Mouse (Mus musculus): Measurements from ENCODE around the gene Mfsd2a. TPM values are rescaled to one million over a fixed set of nuclear protein-coding genes. Genes with fewer than 3 reads are reported as not detected.

Gene Mfsd2a
- 0.51 to 1.6 TPM (median 0.88 TPM) in 4 replicates for total RNA-seq (2023)

GRCm38 (mm10) chr4:122961100-122961567 lies at the start of gene Mfsd2a:
Mfsd2a (minus strand) TSS chr4:122961188.

DNA sequence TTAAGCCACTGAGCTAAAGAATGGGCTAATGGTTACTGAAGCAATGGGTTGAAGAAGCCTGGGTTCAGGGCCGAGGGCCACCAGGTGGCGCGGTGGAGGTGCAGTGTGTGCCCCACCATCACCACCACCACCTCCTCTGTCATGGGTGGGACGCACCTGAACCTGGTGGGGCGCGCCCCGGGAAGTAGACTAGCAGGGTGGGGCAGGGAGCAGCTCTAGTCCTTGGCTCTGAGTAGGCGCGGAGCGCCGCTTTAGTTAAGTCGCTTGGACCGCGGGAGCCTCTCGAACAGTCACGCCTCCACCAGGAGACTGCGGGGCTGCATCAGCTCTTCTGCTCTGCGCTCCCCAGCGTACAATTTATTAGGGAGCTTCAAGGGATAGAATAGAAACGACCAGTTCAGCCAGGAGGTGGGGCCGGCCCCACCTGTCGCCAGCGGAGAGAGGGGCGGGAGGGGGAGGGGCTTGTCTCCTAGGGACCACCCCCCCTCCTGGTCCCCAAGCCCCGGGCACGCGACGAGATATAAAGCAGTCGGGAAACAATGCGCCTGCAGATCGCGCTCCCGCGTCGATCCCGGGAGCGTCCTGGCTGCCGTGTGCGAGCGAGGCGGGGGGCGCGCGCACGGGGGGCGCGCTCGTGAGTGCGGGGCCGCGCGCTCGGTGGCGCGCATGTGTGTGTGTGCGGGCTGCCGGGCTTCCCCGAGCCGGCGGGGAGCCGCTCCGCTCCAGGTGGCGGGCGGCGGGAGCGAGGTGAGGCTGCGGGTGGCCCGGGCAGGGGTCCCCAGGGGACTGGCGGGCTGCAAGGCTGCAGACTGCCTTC lies 34.6 kb upstream of the Mfsd2a start, which contains the start of gene Mycl:
TSS of gene Mycl (plus strand) at position 249 of the 817 bp plus-strand sequence.

Other genes starting within 250 kb of the Mfsd2a start
- 54.1 to 57.1 TPM (median 56.0 TPM) in 4 replicates for gene Ppt1, start 124.9 kb downstream of the Mfsd2a start, total RNA-seq (2023)
- 368 to 394 TPM (median 380 TPM) in 4 replicates for gene Cap1, start 75.1 kb downstream of the Mfsd2a start, total RNA-seq (2023)
- 1.0 to 2.2 TPM (median 1.3 TPM) in 4 replicates for gene Mycl, start 34.5 kb upstream of the Mfsd2a start, total RNA-seq (2023)
- 20.5 to 22.7 TPM (median 22.0 TPM) in 4 replicates for gene Trit1, start 55.4 kb upstream of the Mfsd2a start, total RNA-seq (2023)
- gene Bmp8b, start 144.0 kb upstream of the Mfsd2a start, total RNA-seq (2023): not detected in 4 replicates
- not detected in 4 replicates for gene Oxct2b, start 155.1 kb upstream of the Mfsd2a start, total RNA-seq (2023)
- gene Ppie, start 178.8 kb upstream of the Mfsd2a start, total RNA-seq (2023): 46.1 to 65.5 TPM (median 56.1 TPM) in 4 replicates
- gene Hpcal4, start 222.0 kb upstream of the Mfsd2a start, total RNA-seq (2023): 0.22 to 0.33 TPM (median 0.26 TPM) in 3 of 4 replicates, not detected in the other
- gene Nt5c1a, start 240.3 kb upstream of the Mfsd2a start, total RNA-seq (2023): not detected in 4 replicates

Measured in B cell, adult 62 days (primary cell).